Mouse (Mus musculus): ENCODE results near the gene Tssk6. TPM values are rescaled to one million over a fixed set of nuclear protein-coding genes. Genes with fewer than 3 reads are reported as not detected.

Tssk6 gene
- 0.44 TPM for total RNA-seq (2023)

DNA sequence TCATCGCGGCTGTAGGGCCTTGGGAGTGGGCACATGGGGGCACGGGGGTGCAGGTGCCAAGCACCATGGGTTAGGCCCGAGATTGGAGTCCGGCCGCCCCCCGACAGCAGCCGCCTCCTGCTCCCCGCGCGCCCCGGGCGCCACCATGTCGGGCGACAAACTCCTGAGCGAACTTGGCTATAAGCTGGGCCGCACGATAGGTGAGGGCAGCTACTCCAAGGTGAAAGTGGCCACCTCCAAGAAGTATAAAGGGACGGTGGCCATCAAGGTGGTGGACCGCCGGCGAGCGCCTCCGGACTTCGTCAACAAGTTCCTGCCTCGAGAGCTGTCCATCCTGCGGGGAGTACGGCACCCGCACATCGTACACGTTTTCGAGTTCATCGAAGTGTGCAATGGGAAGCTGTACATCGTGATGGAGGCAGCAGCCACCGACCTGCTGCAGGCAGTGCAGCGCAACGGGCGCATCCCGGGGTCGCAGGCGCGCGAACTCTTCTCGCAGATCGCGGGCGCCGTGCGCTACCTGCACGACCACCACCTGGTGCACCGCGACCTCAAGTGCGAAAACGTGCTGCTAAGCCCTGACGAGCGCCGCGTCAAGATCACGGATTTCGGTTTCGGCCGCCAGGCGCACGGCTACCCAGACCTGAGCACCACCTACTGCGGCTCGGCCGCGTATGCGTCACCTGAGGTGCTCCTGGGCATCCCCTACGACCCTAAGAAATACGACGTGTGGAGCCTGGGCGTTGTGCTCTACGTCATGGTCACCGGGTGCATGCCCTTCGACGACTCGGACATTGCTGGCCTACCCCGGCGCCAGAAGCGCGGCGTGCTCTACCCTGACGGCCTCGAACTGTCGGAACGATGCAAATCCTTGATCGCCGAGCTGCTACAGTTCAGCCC lies at the start of gene Tssk6, which contains the start of the genes Ndufa13 and Yjefn3:
Gene Tssk6, plus strand, starts transcription at position 22 of the 900 bp plus-strand sequence.
Gene Ndufa13, minus strand, starts transcription at position 396 of the 900 bp plus-strand sequence.
Gene Yjefn3, minus strand, starts transcription at position 550 of the 900 bp plus-strand sequence.

DNA sequence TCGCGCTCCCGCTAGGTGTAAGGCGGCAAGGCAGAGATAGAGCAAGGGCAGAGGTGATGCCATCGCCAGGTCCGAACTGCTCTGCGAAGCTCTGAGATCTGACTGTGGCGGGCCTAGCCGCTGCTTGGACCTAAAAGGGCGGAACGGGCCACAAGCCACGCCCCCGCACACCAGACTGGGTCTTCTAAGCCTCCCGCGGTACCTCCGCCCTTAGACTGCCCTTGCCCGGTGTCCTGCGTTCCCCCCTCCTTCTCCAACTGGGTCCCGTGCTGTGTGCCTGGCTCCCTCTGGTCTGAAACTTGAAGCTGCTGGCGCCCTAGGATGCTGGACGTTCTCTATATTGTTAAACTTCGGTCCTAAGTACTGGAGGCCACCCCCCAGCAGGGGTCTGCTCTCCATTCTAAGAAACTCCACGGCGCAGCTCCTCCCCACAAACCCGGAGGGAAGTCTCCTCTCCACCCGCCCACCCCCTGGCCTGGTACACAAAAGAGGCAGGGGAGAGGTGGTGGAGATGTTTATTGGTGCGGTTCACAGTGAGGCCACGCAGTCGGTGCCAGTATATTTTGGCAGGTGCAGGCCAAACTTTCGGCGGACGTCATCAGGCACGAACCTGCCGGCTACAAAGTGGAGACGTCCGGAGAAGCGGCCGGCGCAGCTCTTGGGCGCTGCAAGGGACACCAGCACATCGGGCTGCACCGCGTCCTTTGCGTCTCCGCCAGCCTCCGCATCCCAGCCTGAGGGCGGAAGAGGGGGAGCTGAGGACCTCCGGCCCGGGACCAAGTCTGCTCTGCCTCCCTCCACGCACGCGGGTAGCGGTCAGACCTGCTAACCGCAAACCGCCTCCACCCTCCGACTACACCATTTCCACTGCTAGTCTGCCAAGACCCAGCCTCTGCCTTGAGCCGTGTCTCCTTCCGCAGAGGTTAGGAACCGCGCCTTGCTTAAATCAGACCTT lies 14.4 kb upstream of the Tssk6 start, which contains the start of gene Cilp2:
Gene Cilp2, minus strand, starts transcription at position 399 of the 955 bp plus-strand sequence.

Other genes starting within 250 kb of the Tssk6 start
- 0.32 TPM for gene Zfp964, start 247.7 kb upstream of the Tssk6 start, total RNA-seq (2023)
- 89.3 TPM for gene Zfp869, start 191.5 kb upstream of the Tssk6 start, total RNA-seq (2023)
- gene Zfp963, start 152.2 kb upstream of the Tssk6 start, total RNA-seq (2023) = 5.0 TPM
- gene Gm20422, start 127.3 kb upstream of the Tssk6 start, total RNA-seq (2023) = 4.0 TPM
- gene Atp13a1, start 111.0 kb upstream of the Tssk6 start, total RNA-seq (2023) = 60.4 TPM
- gene Zfp866, start 111.0 kb upstream of the Tssk6 start, total RNA-seq (2023) = 43.1 TPM
- 236 TPM for gene Gmip, start 93.5 kb upstream of the Tssk6 start, total RNA-seq (2023)
- gene Lpar2, start 79.8 kb upstream of the Tssk6 start, total RNA-seq (2023) = 3.3 TPM
- 3.8 TPM for gene Pbx4, start 69.7 kb upstream of the Tssk6 start, total RNA-seq (2023)
- gene Cilp2, start 14.5 kb upstream of the Tssk6 start, total RNA-seq (2023) = not detected
- gene Ndufa13, start 374 bp downstream of the Tssk6 start, total RNA-seq (2023) = 46.0 TPM
- 1.1 TPM for gene Yjefn3, start 528 bp downstream of the Tssk6 start, total RNA-seq (2023)
- gene Gatad2a, start 94.2 kb downstream of the Tssk6 start, total RNA-seq (2023) = 75.0 TPM
- gene Mau2, start 140.6 kb downstream of the Tssk6 start, total RNA-seq (2023) = 136 TPM
- 52.8 TPM for gene Sugp1, start 140.6 kb downstream of the Tssk6 start, total RNA-seq (2023)
- not detected for gene Tm6sf2, start 170.7 kb downstream of the Tssk6 start, total RNA-seq (2023)
- not detected for gene Hapln4, start 181.3 kb downstream of the Tssk6 start, total RNA-seq (2023)
- not detected for gene Ncan, start 218.7 kb downstream of the Tssk6 start, total RNA-seq (2023)
- gene Nr2c2ap, start 229.1 kb downstream of the Tssk6 start, total RNA-seq (2023) = 24.6 TPM
- gene Rfxank, start 237.0 kb downstream of the Tssk6 start, total RNA-seq (2023) = 25.9 TPM
- 55.2 TPM for gene Borcs8, start 237.3 kb downstream of the Tssk6 start, total RNA-seq (2023)
- gene Mef2b, start 237.5 kb downstream of the Tssk6 start, total RNA-seq (2023) = 3.4 TPM

All from CD4-positive naive resting alpha-beta T cell, adult 76 days (primary cell).